Mouse (Mus musculus): ENCODE results near the gene Rufy2. TPM values are rescaled to one million over a fixed set of nuclear protein-coding genes. Genes with fewer than 3 reads are reported as not detected.
"Not testable (repeated sequence)": the region's sequence is repeated elsewhere in the genome, so short reads cannot be mapped to it uniquely, and the experiment has no call there.

Rufy2 gene
- total RNA-seq, 2 experiments from 2014 or later = 14.4 to 22.2 TPM

DNA sequence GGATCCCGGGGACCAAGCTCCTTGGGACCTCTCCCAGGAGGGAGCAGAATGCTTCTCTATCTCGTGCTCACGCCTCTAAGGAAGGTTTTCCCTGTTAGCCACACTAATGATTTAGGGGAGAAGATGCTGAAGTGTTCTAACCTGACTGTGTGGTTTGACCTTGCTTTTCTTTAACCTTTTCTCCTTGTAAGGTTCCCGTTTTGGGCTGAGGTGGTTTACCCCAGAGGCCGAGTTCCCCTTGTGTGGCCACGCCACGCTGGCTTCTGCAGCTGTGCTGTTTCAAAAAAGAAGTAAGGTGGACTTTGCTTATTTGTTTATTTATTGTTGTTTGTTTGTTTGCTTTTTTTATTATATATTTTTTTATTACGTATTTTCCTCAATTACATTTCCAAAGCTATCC is 67.7 kb downstream of the Rufy2 start:
- no peak for DNase-seq (ENCODE audit: low spot score in 2 of 2)

DNA sequence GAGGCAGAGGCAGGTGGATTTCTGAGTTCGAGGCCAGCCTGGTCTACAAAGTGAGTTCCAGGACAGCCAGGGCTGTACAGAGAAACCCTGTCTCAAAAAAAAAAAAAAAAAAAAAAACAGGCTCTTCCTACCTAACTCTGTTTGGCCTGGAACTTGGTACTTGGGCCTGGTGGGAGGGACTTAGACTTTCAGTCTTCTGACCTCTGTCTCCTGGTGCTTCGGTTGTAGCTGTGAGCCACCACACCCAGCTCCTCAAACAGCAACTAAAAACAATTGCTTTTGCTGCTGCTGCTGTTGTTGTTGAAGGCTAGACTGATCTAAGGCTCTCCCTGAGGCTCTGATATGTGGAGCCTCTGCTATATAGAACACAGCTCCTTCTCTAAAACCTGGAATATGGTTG is 69.1 kb downstream of the Rufy2 start:
- no peak for DNase-seq (ENCODE audit: low spot score in 2 of 2)

DNA sequence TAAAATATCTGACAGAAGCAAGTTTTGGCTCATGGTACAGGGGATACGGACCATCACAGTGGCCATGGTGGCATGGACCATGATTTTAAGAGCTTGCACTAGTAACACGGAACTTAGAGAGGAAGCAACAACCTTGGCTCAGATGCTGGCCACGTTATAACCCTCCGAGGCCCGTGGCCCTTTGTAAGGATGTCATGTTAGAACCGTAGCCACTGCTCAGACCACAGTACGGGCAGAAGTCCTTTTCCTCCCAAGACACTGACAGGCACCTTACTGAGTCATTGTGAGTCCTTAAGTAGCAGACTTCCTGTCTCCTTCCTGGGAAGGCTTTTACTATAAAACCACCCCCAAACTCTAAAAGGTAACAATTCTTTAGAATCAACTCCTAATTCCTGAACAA is 71.2 kb downstream of the Rufy2 start:
- DNase-seq (ENCODE audit: low spot score in 2 of 2) = no peak

DNA sequence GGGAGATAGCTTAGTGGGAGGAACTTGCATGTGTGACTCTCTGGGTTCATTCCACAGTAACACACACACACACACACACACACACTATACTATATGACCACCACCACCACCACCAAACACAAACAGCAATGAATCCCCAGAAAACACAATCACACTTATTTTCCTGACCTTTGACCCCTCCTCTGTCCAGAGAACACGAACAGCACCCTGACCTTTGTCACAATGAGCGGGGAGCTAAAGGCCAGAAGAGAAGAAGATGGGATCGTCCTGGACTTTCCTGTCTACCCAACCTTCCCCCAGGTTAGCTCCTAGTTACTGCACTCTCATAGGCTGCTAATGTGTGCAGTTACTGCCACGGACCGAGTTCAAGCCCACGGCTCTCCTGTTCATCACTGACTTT is 72.0 kb downstream of the Rufy2 start:
- DNase-seq (ENCODE audit: low spot score in 2 of 2) = no peak

DNA sequence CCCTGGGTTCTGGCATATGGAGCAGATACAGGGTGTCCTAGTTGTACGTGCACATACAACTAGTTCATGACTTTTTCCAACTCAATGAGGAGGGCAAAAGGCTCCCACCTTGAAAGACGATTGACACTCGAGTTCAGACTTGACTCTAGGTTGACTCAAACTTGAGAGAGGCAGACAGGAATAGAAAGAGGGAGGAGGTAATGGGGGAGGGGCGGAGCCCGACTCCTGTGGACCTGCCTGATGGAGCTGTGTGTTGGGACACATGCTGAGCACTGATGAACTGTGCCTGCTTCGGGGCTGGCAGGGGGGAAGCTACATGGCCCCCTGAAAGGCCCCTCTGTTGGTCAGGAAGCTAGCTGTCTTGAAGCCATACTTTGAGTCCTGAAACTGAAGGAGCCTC is 73.0 kb downstream of the Rufy2 start:
- DNase-seq (ENCODE audit: low spot score in 2 of 2) = no peak

DNA sequence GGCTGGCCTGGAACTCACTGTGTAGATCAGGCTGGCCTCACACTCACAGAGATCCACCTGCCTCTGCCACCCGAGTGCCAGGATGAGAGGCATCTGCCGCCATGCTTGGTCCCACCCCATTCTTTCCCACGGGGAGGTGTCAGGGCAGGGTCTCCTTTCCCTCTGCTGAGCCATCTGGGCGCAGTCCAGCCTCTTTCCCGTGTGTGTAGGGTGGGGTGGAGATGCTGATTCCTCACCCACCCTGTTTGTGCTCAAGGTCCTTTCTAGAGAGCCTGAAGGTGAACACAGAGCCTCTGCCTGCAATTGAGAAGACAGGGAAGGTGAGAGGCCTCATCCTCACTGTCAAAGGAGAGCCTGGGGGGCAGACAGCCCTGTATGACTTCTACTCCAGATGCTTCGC is 74.0 kb downstream of the Rufy2 start:
- DNase-seq (ENCODE audit: low spot score in 2 of 2) = not testable (repeated sequence)

DNA sequence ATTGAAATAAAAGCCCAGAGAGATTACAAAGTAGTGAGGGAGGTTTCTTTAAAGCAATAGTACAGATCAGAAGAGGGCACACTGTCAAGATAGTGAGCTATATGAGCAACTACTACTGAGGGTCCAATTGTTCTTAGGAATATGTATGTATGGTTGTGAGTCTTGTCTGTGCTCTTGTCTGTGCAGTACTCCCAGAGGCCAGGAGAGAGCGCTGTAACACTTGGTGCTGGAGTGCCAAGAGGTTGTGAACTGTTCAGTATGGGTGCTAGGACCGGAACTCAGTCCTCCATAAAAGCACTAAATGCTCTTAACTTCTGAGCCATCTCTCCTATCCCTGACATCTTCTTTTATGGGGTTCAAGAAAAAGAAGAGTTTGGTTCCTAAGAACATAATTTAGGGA is 74.6 kb downstream of the Rufy2 start:
- DNase-seq (ENCODE audit: low spot score in 2 of 2) = no peak

DNA sequence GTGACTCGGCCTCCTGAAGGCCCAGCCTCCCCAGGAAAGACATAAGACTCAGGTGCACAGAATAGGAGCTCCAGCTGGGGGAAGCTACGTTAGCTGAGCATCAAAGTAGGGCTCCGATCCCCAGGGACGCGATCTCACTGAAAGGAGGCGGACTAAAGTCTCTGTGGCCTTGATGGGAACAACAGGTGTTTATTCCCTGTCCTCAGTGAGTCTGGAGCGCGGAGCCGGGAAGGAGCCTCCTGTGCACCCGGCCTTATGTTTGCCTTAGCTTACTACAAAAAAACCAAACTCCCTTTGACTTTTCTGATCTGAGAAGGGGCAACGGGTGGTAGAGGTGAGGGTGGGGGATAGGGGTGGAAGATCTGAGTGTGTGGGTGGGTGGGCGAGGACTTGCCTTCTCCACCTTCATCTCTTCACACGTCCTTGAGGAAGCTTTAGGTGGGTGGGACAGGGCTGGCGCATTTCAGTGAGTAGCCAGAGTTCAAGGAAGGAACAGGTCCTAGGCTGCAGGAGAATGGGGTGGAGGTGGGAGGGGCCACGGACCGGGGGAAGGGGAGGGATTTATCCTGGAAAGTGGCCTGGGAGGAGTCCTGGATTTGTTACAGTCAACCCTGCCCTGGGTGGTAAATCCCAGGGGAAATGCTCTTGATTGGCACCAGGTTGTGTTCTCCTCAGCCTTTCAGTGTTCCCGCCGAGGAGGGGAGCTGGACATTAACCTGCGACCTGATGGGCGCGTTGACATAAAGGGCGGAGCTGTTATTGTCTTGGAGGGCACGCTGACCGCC is 77.1 kb downstream of the Rufy2 start:
- no peak for DNase-seq (ENCODE audit: low spot score in 2 of 2)

DNA sequence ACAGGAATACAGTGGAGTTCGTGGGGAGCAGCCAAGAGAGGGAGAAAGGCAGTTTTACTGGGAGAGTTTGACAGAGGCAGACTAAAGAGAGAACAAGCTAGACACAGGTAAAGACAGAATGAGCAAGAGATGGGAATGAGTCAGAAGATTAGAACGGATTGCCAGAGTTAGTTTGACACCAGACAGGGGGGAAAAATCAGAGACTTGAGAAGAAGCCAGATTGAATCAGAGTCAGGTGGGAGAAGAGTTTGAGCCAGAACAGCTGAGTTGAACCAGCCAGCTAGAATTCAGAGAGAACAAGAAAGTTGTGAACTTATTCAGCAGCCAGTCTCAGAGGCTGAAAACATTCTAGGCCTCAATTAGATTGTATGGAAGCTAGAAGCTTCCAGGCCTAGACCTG is 79.8 kb downstream of the Rufy2 start, which contains the start of gene Pbld1:
Gene Pbld1 (plus strand): TSS at position 301 of the 400 bp plus-strand sequence.
- no peak for DNase-seq (ENCODE audit: low spot score in 2 of 2)

DNA sequence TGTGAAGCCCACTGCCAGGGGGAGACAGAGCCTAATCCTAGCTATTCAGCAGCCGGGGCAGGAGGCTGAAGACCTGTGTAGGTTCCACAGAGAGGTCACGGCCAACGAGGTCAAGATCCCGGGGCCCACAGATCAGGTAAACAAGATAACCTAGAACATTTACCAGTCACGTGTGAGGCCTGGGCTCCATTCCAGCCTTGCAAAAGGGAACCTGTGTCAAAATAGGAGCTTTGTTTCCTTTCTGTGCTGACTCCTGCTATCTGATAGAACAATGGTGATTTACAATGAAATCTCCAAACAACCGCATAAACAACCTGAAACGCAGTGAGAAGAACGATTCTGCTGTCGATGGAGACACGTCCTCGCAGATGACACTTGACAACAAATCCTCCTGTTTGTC is 80.4 kb downstream of the Rufy2 start:
- DNase-seq (ENCODE audit: low spot score in 2 of 2) = no peak

DNA sequence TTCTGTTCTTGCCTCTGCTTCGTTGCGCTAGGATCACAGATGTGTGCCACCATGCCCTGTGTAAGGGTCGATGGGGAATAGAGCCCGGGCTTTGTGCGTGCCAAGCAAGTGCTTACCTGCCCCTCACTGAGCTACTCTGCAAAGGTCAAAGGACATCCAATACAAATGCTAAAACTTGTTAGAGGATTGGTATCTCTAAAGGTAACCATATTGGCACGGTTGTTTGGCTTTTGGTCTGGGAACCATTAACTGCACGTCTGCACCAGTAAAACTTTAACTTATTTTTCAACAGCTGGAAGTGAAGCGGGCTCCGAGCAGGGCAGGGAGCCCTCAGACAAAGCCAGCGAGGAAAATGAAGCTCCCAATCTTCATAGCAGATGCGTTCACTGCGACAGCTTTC is 81.2 kb downstream of the Rufy2 start:
- DNase-seq (ENCODE audit: low spot score in 2 of 2) = no peak

DNA sequence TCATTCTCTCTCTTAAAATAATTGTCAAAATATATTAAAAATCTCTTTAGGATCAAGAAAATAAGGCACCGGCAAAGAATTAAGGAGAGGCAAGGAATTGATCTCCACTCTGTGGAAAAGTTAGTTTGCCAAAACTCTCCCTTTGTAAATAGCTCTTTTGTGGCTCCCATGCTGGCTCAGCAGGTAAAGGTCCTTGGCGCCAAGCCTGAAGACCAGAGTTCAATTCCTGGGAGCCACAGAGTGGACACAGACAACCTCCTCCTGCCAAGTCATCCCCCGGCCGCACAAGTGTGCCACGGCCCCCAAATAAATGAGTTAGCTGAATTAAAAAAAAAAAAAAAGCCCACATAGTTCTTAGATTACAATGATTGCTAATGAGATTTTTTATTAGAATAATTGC is 82.7 kb downstream of the Rufy2 start:
- DNase-seq (ENCODE audit: low spot score in 2 of 2) = no peak

DNA sequence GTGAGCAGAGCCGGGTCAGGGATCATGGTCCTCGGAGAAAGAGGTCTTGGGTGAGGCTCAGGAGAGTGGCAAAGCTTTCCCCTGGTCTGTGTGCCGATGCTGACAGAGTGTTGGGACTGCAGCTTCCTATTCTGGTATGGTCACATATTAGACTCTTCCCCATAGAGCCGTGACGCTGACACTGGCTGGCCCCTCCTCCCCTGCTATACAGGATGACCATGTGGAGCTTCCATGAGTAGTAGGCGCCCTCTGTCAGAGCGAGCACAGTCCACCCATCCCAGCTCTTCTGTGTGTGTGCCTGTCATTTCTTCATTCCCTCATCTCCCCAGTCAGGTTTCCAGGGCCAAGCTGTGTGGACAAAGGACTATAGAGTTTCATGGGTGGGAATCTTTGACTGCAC is 83.3 kb downstream of the Rufy2 start:
- DNase-seq (ENCODE audit: low spot score in 2 of 2) = no peak

DNA sequence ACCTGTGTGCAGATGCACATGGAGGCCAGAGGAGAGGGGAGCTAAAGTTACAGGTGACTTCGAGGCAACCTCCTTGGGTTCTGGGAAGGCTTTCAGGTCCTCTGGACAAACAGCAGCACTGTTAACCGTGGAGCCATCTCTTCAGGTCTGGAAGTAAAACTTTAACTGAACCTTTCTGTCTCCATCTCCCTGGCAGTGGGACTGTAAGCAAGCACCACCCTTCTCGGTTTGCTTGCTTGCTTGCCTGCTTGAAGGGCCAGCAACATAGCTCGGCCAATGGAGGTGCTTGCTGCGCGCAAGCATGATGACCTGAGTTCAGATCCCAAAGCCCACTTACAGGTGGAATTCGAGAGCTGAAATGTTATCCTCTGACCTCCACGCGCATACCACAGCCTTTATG is 84.5 kb downstream of the Rufy2 start:
- no peak for DNase-seq (ENCODE audit: low spot score in 2 of 2)

DNA sequence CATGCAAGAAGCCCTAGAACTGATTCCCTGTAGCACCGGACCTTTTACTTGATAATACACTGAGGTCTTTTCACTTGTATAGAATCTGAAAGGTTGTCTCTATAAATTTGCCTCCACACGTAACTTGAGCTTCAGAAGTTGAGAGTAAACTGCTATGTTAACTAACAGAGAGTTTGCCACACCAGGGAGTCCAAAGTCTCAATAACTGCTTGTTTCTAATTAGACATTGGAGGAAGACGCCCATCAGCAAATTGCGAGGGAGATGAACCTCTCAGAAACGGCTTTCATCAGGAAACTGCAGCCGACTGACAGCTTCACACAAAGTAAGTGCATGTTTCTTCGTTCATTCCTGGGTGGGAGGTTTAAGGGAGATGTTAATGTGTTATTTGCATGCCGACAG is 85.5 kb downstream of the Rufy2 start:
- no peak for DNase-seq (ENCODE audit: low spot score in 2 of 2)

DNA sequence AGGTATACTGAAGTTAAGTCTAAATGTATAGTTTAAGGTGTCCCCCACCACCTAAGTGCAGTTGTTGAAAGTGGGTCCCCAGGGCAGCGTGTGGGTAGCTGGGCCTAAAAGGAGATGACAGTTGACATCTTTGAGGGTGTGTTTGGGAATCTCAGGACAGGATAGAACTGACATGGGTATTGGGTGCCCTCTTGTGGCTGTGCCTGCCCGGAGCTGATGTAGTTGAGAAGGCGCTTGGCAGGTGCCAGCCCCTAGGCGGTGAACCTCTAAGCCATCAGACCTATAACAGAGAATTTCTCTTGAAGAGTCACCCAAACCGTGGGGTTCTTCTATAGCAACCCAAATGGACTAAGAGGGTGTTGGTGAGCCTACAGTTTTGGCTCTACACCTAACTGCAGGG is 86.0 kb downstream of the Rufy2 start:
- peak in 1 of 2 experiments; percentile 67 for DNase-seq (ENCODE audit: low spot score in 2 of 2)

Other genes with a start within 250 kb of the Rufy2 start
- gene Ccar1, start 187.9 kb upstream of the Rufy2 start, total RNA-seq (2021) = 10 to 100 TPM; 58.7 to 78.4 TPM
- 10 to 100 TPM; 25.3 to 26.4 TPM for gene Tet1, start 71.2 kb upstream of the Rufy2 start, total RNA-seq (2021)
- gene Slc25a16, start 59.6 kb upstream of the Rufy2 start, total RNA-seq (2021) = 10 to 100 TPM; 20.6 to 23.1 TPM
- gene Dna2, start 33.2 kb upstream of the Rufy2 start, total RNA-seq (2021) = 1 to 10 TPM; 4.7 to 5.3 TPM
- gene Hnrnph3, start 44.0 kb downstream of the Rufy2 start, total RNA-seq (2021) = 10 to 100 TPM; 27.7 to 35.1 TPM
- gene Pbld2, start 44.1 kb downstream of the Rufy2 start, total RNA-seq (2021) = 1 to 10 TPM; 2.0 to 3.0 TPM
- under 1 TPM; 0.54 to 0.69 TPM for gene Pbld1, start 79.9 kb downstream of the Rufy2 start, total RNA-seq (2021)
- not detected for gene Atoh7, start 119.4 kb downstream of the Rufy2 start, total RNA-seq (2021)
- 100 to 1,000 TPM; 208 to 218 TPM for gene Mypn, start 223.7 kb downstream of the Rufy2 start, total RNA-seq (2021)